26 mouse cellular contexts compared by ENCODE assay signal in genomic region chr2:27595251-27595650, GRCm38 (mm10).
"Had no signal": no experiment of that assay in that cellular context is flagged by ENCODE, and none has a peak within 500 bp of the region (broad histone marks: within the 10 kb centered on the region; RNA-seq: fewer than 3 reads in every experiment).

No protein-coding gene starts in this region.

- H3K27me3 ChIP-seq: intestine, embryonic 15.5 days; limb, embryonic 13.5 days; limb, embryonic 15.5 days had no signal

- H3K27ac ChIP-seq: gastrocnemius, adult 2 months; heart, adult 2 months; heart, embryonic 13.5 days; heart, embryonic 15.5 days; hindbrain, embryonic 14.5 days; intestine, embryonic 15.5 days; limb, embryonic 13.5 days; limb, embryonic 15.5 days had no signal

- H3K4me3 ChIP-seq: gastrocnemius, adult 2 months; heart, adult 2 months; heart, embryonic 13.5 days; heart, embryonic 15.5 days; intestine, embryonic 15.5 days; limb, embryonic 13.5 days; limb, embryonic 15.5 days had no signal

- H3K36me3 ChIP-seq: heart, embryonic 13.5 days; heart, embryonic 15.5 days; intestine, embryonic 15.5 days; limb, embryonic 13.5 days; limb, embryonic 15.5 days had no signal

- H3K4me2 ChIP-seq: heart, embryonic 11.5 days; heart, embryonic 13.5 days; heart, embryonic 15.5 days; hindbrain, embryonic 14.5 days; intestine, embryonic 15.5 days; limb, embryonic 13.5 days; limb, embryonic 15.5 days had no signal

- H3K9ac ChIP-seq: heart, embryonic 13.5 days; heart, embryonic 15.5 days; hindbrain, embryonic 14.5 days; intestine, embryonic 15.5 days; limb, embryonic 13.5 days; limb, embryonic 15.5 days had no signal

- H3K9me3 ChIP-seq: heart, embryonic 15.5 days; intestine, embryonic 15.5 days; limb, embryonic 13.5 days; limb, embryonic 15.5 days had no signal

- DNase-seq: gastrocnemius, adult 2 months; gastrocnemius, postnatal 10 days; gastrocnemius, postnatal 25 days; heart, adult 11 months; heart, adult 2 months; heart, postnatal 14 days; heart, postnatal 36 days; kidney, adult 18-20 months; kidney, adult 8-10 months; kidney, postnatal 10 days; kidney, postnatal 25 days; kidney, postnatal 4 days; layer of hippocampus, adult 9-11 months; layer of hippocampus, postnatal 36 days; left cerebral cortex, postnatal 4 days had no signal

- ATAC-seq: forebrain, embryonic 16.5 days; hindbrain, embryonic 16.5 days; inflammation-experienced regulatory T-cells, adult 6 months; intestine, embryonic 15.5 days; intestine, postnatal 0 days had no signal
